Mouse (Mus musculus) small intestine, adult 2 months (tissue): ENCODE results near the gene Rreb1. TPM values are rescaled to one million over a fixed set of nuclear protein-coding genes. Genes with fewer than 3 reads are reported as not detected.

Experiments used
- H3K27ac ChIP-seq: fragments of 200-500 bp; 2 replicates; pipeline ENCODE4 v1.5.1; 2012; ENCODE audit warnings: low read depth, low read length, control low read depth, inconsistent platforms; ENCODE audit not compliant: insufficient read depth
- H3K27me3 ChIP-seq: fragments of 200-500 bp; 2 replicates; pipeline ENCODE4 v1.6.1; 2012; ENCODE audit warnings: mild to moderate bottlenecking, moderate library complexity, low read length, inconsistent platforms; ENCODE audit not compliant: control insufficient read depth, insufficient read depth
- H3K36me3 ChIP-seq: fragments of 200-500 bp; 2 replicates; pipeline ENCODE4 v1.6.1; 2012; ENCODE audit warnings: mild to moderate bottlenecking, low read length, control low read depth, inconsistent platforms; ENCODE audit not compliant: control insufficient read depth, insufficient read depth
- H3K4me1 ChIP-seq: fragments of 200-500 bp; 2 replicates; pipeline ENCODE4 v1.6.1; 2012; ENCODE audit warnings: low read length, inconsistent platforms, mixed read lengths; ENCODE audit not compliant: control insufficient read depth, insufficient read depth, insufficient read length
- H3K4me3 ChIP-seq: fragments of 200-500 bp; 2 replicates; pipeline ENCODE4 v1.5.1; 2012; ENCODE audit warnings: low read depth, mild to moderate bottlenecking, control low read depth, inconsistent platforms, low read length, moderate library complexity
- CTCF ChIP-seq: fragments of 200-500 bp; IDR thresholded peaks from 2 replicates; pipeline ENCODE4 v1.5.1; 2012; ENCODE audit warnings: low read depth, mild to moderate bottlenecking, control low read depth, inconsistent platforms, low read length, moderate library complexity, mixed read lengths; ENCODE audit not compliant: insufficient replicate concordance, insufficient read length; ENCODE audit errors: extremely low read depth
- POLR2A ChIP-seq: fragments of 200-500 bp; IDR thresholded peaks from 2 replicates; pipeline ENCODE4 v1.6.1; 2012; ENCODE audit warnings: low read depth, mild to moderate bottlenecking, control low read depth, inconsistent platforms, low read length, moderate library complexity
- WGBS: fragments of 180-500 bp; shearing (Covaris S2); methylation state at CpG from one replicate; pipeline ENCODE4 v1.1.7; 2018; 5-methylcytosine and 5-hydroxymethylcytosine counted together
- polyA plus RNA-seq: library from polyadenylated mRNA; depleted of rRNA; stranded (reverse); fragments of >200 nt; gene quantifications from 2 replicates; pipeline ENCODE4 v1.2.3, GENCODE M21; 2012

Gene Rreb1
- polyA plus RNA-seq, 1 experiment = 28.2 TPM

DNA sequence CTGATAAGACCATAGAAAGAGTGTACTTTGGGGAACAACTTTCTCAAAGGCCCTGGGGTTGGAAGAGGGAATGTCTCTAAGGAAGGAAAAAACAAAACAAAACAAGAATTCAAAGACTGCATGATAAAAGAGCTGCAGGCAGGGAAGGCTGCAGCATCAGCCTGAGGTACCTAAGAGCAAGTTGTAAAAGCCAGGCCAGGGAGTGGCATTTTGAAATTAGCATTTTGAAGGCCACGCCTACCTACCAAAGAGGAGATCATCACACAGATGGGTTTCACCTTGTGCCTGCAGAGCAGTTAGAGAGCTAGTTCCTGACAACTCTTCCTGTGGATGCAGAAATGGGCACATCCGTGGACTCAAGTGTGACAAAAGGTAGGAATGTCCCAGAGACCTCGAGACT, 59.2 kb downstream of the Rreb1 start:
- H3K36me3 ChIP-seq = no peaks in the 10 kb centered on the region; the same call in 1 of the 2 replicates
- 70% methylated on average over 3 of the region's 3 CpGs for WGBS
- no peak overlapping the region for H3K4me3 ChIP-seq
- H3K27me3 ChIP-seq = no peaks in the 10 kb centered on the region
- H3K27ac ChIP-seq = no peak overlapping the region
- TF ChIP-seq CTCF = no peak
- no peak for TF ChIP-seq POLR2A
- H3K4me1 ChIP-seq = peaks cover 8% of the 10 kb centered on the region

DNA sequence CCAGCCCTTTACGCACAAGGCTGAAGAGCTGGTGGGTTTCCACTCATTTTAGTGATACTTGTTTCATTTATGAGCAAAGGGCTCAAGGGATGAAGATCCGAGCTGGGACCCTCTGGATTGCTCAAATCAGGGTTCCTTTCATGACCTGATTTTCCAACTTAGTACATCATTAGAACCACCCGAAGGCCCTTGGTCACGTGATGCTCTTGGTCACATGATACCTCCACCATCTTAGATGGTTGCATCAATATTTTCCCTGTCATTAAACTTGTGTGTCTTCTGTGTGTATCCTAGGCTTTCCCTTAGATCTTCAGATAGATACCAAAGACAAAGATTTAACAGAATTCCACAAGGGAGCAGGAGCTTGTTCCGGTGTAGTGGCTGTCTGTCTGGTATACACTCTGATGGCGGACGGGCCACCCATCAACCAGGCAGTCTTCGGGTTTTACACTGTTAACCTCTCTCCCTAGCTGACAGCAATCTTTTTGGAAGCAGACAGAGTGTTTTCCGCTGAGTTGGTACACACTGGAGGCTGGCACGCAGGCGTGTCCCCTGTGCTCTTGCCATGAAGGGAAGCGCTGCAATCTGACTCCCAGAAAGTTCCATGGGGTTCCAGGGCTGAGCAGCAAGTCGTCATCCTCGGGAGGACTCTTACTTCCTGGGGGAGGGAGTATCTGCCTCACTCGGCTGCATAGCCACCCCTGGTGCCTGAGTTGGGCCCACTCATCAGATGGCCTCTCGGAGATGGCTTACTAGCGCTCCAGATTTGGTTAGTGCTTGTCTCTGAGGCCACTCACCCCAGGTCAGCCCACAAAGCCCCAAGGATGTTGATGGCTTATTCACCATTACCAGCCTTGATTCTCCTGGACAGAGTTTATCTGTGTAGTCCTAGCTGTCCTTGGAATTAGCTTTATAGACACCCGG, 60.3 kb downstream of the Rreb1 start:
- 89% methylated on average over 18 of the region's 18 CpGs for WGBS
- Histone ChIP-seq H3K4me3 (no peak overlapping the region), H3K27me3 (no peaks in the 10 kb centered on the region), H3K4me1 (peaks cover 4% of the 10 kb centered on the region), H3K36me3 (no peaks in the 10 kb centered on the region; the same call in 1 of the 2 replicates), H3K27ac (no peak overlapping the region)
- TF ChIP-seq POLR2A (no peak), CTCF (no peak)

DNA sequence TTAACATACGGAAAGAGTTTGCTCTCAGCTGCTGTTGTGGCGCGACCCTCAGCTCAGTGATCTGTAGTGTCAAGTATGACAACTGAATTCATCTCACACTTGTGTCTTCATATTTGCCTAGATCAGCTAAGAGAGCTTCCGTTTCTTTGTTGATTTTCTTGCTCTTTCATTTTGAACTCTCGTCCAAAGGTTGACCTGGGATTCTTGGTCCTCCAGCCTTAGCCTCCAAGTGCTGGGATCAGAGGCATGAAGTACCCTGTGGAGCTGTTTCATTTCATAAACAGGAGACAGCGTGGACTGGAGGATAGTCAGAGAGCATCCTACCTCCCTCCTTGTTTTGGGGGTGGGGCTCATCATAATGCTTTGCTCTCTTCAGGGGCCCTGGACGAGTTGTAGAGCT, 65.0 kb downstream of the Rreb1 start:
- TF ChIP-seq POLR2A (no peak), CTCF (no peak)
- no peaks in the 10 kb centered on the region for H3K27me3 ChIP-seq
- WGBS = 62% methylated on average over 7 of the region's 7 CpGs
- no peaks in the 10 kb centered on the region; the same call in 1 of the 2 replicates for H3K36me3 ChIP-seq
- peaks cover 16% of the 10 kb centered on the region for H3K4me1 ChIP-seq
- no peak overlapping the region for H3K4me3 ChIP-seq
- H3K27ac ChIP-seq = no peak overlapping the region

DNA sequence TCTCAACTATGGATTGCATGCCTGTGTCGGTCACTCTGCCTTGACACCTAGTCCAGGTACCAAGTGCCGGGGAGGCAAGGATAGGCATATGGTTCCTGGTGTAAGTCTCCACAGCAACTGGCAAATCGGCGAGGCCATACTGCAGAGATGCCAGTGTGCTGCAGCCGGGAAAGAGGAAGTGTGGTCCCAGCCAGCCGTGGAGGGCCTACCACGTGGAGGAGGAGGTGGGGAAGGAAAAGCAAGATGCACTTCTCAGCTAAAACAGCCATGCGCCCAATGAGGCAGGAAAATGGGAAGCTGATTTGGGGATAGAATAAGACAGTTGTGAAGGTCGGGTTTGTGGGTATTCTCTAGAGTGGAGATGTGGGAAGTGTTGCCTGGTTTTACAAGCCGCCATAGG, 65.6 kb downstream of the Rreb1 start:
- no peak for TF ChIP-seq POLR2A
- no peak for TF ChIP-seq CTCF
- no peak overlapping the region for H3K4me3 ChIP-seq
- 0 out of 2 replicates have a peak, but pooled peaks cover 2% of the 10 kb centered on the region for H3K36me3 ChIP-seq
- WGBS = 58% methylated on average over 10 of the region's 10 CpGs
- H3K27ac ChIP-seq = no peak overlapping the region
- no peaks in the 10 kb centered on the region for H3K27me3 ChIP-seq
- peaks cover 16% of the 10 kb centered on the region for H3K4me1 ChIP-seq

DNA sequence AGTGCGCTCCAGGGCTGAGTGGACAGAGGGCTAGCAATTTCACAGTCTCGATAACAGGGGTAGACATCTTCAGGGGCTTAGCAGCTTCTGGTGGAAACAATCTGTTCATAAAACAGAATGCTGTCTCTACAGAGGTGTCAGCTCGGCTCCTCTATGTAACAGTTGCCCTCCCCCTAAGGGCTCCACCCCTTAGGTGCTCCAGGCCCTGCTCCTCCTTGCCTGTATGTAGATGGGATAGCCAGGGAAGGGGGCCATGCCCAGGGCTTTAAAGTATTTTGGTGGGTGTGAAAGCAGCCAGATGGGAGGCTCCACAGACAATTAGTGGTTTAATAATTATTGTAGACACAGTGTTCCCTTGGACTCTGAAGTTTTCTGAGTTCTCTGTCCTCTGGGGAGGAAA, 67.0 kb downstream of the Rreb1 start:
- no peak overlapping the region for H3K4me3 ChIP-seq
- H3K27ac ChIP-seq = no peak overlapping the region
- 0 out of 2 replicates have a peak, but pooled peaks cover 2% of the 10 kb centered on the region for H3K36me3 ChIP-seq
- WGBS = 58% methylated on average over 3 of the region's 3 CpGs
- H3K4me1 ChIP-seq = peaks cover 16% of the 10 kb centered on the region
- TF ChIP-seq CTCF (no peak), POLR2A (no peak)
- H3K27me3 ChIP-seq = no peaks in the 10 kb centered on the region

DNA sequence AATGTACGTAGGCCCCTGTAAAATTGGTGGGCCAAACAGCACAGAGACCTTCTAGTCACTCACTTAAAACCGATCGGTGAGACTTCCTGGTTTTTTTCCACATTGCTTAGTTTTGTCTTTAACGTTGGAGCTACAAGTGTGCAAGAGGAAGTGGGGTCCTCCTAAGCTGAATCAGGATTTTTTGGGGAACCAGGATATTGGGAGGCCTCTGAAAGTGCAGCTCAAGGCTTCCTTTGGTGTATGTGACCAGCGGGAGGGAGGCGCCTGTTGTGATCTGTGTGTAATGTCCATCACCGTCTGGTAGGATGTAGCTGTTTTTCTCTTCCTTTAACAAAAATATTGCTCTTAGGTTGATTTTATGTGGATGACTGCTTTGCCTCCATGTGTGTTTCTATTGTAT, 67.4 kb downstream of the Rreb1 start:
- no peaks in the 10 kb centered on the region for H3K27me3 ChIP-seq
- H3K36me3 ChIP-seq = 0 out of 2 replicates have a peak, but pooled peaks cover 2% of the 10 kb centered on the region
- no peak overlapping the region for H3K4me3 ChIP-seq
- WGBS = 61% methylated on average over 7 of the region's 7 CpGs
- H3K4me1 ChIP-seq = peaks cover 16% of the 10 kb centered on the region
- no peak for TF ChIP-seq CTCF
- no peak for TF ChIP-seq POLR2A
- no peak overlapping the region; the same call in 1 of the 2 replicates for H3K27ac ChIP-seq

DNA sequence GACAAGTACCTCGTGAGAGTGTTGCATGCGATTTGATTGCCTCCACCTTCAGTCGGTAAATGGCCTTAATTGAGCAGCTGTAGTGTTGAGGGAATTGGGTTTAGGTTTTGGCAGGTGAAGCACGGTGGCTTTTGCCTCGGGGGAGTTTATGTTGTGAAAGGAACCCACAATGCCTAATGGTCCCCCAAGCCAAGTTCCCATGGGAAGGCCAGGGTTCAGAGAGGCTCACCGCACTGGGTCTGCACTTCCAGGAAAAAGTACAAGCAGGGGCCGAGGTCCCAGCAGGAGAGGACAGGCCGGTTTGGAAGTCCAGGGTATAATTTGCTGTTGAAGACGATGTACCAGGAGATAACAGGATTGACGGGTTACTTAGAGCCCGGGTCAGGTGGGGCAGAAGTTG, 68.3 kb downstream of the Rreb1 start:
- TF ChIP-seq CTCF = no peak
- no peak for TF ChIP-seq POLR2A
- WGBS = 57% methylated on average over 11 of the region's 11 CpGs
- H3K27me3 ChIP-seq = no peaks in the 10 kb centered on the region
- H3K27ac ChIP-seq = no peak overlapping the region
- H3K4me3 ChIP-seq = no peak overlapping the region
- H3K36me3 ChIP-seq = 0 out of 2 replicates have a peak, but pooled peaks cover 2% of the 10 kb centered on the region
- peaks cover 16% of the 10 kb centered on the region for H3K4me1 ChIP-seq
